Mouse (Mus musculus) gastrocnemius, postnatal 25 days (tissue): ENCODE data around the gene Gm28308. TPM values are rescaled to one million over a fixed set of nuclear protein-coding genes. Genes with fewer than 3 reads are reported as not detected.
A peak's percentile ranks its signal among the peaks of the same experiment; 100 is the strongest.

Experiments
- DNase-seq: peaks from one replicate; pipeline ENCODE4 v3.0.0; 2022
- total RNA-seq, 2 experiments: library from RNA; stranded (reverse); gene quantifications; 1 replicate in 1 of 2; 2 replicates in 1 of 2; pipeline ENCODE4 v1.2.3; 2021

Gene Gm28308
- total RNA-seq, 2 experiments from 2014 or later = 0.46 TPM; not detected in 1

DNA sequence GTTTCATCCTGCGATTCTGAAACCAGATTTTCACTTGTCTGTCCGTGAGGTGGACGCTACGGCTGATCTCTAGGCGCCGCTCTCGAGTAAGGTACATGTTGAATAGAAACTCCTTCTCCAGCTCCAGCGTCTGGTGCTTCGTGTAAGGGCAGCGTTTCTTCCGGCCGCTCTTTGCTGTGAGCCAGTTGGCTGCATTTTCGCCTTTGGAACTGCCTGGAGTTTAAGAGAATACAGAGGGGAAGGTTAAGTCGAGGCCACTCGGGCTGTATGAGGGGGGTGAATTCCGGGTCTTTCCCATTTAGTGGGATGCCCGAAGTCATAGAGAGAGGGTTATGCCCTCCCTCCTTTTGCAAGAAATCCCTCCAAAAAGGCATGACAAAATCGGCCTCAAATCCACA is 19.4 kb upstream of the Gm28308 start:
- DNase-seq = peak; percentile 62

DNA sequence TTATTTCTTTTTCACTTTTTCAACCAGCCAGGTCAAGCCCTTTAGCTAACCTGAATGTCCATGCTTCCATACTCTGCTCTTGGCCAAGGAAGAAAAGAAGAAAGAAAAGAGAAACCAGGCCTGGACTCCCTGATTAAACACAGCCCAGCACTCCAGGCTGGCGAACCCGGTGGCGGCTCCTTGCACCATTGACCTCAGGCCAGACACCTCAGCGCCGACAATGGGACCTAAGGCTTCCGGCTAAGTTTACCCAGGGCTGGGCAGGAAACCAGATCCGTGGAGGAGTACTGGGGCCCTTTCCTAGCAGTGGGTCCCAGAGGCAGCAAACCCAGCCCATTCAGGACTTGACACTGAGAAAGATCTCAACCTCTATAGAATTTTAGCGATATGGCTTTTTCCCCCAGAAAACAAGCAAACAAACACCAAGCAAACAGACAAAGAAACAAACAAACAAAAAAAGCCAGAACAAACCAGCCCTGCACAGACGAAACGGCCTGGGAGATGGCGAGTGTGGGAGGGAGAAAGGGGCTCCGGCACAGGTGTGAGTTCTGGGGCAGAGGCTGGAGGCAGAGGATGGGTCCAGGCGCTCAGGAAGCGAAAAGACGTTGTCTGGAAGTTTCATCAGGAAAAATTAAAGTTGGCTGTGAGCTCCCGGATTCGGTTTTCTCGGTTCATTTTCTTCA is 18.9 kb upstream of the Gm28308 start:
- peak; percentile 20 for DNase-seq

- DNase-seq = peak; percentile 49
Measured at GRCm38 (mm10) chr6:52230516-52231165, 17.5 kb upstream of the Gm28308 start, which contains the start of gene Hoxa9. Gene Hoxa9 (minus strand): TSS chr6:52231089.

DNA sequence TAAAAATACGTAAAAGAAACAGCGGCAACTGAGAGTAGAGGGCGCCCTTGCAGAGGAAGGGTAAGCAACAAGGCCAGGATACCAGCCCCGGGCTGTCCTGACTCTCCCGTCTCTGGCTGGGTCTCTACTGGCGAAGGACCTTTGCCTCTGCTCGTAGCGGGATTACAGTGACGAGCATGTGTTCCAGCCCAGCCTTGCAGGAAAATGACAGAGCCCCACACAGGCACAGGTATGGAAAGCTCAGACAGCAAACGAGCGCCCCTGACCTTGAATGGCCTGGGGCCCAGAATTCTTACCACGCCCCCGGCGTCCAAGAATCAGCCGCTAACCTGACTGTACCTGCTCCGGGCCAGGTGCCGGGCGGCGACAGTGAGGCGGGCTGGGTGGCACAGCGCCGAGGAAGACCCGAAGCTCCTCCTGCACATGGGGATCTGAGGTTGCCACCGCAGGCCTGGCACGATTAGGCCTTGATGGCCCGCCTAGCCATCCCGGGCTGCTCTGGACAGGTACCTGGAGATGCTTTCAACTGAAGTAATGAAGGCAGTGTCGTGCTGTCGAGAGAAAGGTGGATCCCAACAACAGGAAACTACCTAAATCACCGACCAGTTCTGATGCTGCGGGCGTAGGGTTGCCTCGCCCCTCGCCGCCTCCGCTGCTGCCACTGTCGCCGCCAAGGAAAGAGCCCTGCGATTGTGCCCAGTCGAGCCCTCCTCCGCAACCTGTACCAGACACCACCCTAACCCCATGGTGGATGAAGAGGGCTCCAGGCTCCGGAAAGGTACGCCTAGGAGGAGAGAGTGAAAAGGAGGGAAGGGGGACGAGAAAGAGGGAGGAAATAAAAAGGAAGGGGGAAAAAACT is 16.6 kb upstream of the Gm28308 start:
- DNase-seq = peak; percentile 51

DNA sequence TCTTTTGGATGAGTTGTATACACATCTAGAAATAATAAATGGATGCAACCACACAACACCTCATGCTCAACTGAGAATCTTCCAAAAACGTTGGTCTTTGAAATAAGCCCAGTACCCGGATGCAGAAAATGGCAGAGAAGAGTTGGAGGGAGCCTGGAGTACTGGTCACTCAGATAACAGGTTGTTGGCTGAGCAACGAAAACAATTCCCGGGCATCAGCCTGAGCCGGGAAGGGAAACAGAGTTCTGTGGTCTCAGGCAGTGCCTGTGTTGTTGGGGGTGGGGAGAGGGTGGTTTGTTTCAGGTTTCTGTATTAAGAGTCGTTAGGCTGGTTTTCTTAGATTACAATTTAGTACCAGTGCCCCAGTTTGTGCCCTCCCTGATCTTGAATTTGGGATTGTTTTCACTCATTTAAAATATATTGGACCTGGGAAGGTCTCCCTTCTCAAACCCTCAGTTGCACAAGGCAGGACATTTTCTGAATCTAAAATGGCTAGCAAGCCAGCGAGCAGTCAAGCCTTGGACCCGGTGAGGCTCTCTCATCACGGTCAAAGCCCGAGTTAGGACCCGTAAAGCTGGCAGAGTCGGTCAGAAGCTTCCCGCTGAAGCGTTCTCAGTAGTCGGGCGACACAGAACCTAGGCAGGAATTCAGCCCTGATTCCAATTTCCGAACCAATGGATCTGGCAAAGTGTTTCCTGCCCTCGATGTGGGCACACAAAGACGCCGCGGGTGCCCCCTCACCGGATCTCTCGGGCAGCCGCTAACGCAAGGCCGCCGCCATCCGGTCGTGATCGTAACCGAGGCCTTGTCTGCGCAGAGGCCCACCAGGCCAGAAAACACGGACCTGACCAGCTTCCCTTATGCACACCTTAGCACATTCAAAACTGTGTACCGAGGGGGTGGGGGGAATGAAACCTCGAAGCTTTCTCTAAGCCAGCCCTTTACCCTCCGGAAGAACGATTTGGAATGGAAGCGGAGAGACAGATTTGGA is 15.6 kb upstream of the Gm28308 start:
- DNase-seq = no peak

- no peak for DNase-seq
Measured at GRCm38 (mm10) chr6:52227470-52228222, 14.5 kb upstream of the Gm28308 start.

- DNase-seq = no peak
Measured at GRCm38 (mm10) chr6:52226569-52227257, 13.6 kb upstream of the Gm28308 start.

- peak; percentile 85 for DNase-seq
Measured at GRCm38 (mm10) chr6:52225612-52226568, 12.8 kb upstream of the Gm28308 start.

- DNase-seq = peak; percentile 6
Measured at GRCm38 (mm10) chr6:52224895-52225611, 11.9 kb upstream of the Gm28308 start.

DNA sequence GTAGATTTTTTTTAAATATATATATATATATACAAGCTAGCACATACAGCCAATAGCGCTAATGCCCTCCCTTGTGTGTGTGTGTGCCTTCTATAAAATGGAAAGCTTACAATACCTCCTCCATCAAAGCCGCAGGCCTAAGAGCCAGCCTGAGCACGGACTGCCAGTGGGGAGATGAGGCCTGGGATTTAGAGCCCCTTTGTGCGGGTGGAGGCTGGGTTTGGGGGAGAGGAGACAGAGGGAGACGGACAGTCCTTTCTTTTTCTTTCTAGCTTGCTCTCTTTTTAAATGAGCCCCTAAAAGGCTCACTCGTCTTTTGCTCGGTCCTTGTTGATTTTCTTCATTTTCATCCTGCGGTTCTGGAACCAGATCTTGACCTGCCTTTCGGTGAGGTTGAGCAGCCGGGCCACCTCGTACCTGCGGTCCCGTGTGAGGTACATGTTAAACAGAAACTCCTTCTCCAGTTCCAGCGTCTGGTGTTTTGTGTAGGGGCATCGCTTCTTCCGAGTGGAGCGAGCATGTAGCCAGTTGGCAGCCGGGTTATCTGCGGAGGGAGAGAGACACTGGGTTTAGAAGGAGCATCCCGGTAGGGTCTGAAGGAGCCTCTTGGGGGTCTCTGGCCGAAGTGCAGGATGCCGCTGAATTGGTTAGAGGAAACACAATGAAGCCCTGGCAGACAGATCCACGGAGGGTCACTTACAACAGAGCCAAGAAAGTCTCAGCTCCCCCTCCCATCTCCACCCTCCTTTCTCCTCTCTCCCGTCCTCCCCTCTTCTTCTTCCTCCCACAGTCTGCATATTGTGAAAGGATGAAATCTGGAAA is 11.0 kb upstream of the Gm28308 start:
- peak; percentile 8 for DNase-seq

DNA sequence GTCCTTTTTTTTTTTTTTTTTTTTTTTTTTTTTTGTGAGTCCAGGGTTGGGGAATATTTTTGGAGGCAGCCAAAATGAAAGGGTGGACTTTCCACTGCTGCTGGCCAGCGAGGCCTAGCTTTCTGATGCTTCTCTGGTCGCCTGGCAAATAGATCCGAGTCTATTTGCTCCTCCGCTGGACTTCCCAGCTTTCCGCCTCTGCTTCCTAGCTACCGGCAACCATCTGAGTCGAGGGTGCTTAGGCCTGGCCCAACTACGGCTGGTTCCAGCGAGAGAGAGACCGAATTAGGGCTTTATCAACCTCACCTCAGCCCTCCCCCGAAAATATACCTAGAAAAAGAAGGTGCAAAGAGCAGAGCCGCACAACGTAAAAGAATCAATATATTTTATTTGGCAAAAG is 9.6 kb upstream of the Gm28308 start:
- DNase-seq = peak; percentile 11

DNA sequence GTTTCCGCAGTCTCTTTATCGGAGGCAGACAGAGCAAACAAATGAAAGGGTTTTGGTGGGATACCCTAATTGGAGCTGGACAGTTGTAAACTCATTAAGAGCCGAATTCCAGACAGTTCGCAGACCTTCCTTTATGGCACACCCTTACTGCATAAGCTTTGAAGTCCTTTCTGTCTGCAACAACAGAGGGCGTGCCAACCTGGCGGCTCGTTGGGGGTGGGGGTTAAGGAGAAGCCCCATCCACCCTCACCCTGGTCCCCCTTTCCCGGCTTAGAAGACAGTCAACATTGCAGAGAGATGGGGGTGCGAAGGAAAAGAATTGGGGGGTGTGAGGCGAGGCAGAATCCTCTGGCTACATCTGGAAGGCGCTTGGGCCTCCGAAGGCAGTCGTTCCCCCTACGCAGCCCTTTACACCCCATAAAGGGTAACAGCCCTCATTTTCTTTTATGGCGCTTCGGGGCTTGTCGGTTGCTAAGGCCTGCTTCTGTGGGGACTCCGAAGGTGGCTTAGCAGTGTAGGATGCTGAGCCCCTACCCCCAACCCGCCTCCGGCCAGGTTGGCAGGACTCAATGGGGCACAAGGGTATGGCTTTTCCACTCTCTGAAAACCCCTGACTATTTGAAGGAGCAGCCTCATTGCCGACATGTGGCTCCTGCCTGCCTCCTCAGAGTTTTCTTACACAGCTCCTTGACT is 9.0 kb upstream of the Gm28308 start:
- DNase-seq = no peak

DNA sequence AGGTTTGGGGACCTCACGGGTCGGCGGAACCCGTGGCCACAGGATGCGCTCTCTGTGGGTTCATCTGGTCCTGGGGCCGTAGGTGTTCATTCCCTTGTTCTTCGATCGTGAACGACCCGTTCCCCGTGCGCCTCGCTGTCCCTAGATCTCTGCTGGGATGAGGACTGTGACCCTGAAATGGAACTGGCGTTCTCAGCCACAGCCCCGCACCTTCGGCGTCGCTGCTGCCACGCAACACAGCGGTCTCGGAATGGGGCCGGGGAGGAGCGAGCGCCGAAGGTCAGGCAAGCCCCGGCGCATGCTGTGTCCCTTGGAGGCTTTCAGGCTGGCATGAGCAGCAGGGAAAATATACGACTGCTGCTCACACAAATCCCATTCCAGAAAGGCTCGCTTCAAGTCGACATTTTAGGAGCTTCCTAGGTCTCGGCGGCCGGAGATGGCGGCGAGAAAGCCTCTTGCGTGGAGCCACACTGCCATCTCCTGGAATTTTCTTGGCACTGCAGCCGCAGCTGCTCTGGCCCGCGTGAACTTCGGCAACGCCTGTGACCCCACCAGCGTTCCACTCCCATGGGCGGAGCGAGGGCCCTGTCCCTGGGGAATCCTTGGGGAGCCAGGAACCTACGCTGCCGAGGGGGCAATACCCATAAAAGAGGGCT is 8.3 kb upstream of the Gm28308 start, which contains the start of gene Hoxa7:
TSS of gene Hoxa7 (minus strand) at position 518 of the 656 bp plus-strand sequence.
- DNase-seq = peak; percentile 88

DNA sequence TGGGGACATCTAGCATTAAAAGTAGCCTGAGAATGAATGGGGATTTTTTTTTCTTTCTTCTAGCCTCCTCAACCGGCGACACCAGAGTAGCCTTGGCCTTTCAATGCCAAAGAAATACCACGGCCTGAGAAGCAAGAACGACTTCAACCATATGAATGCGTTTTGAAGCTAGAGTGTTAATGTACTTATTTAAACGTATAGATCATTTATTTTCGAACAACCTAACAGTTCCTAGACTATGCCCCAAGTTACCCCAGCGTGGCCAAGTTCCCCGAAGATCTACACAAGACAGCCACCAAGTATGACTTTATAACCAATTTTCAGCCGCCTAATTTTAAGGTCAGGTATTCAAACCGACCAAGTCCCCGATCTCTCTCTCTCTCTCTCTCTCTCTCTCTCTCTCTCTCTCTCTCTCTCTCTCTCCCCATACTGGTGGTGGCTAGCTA is 7.7 kb upstream of the Gm28308 start:
- DNase-seq = no peak

DNA sequence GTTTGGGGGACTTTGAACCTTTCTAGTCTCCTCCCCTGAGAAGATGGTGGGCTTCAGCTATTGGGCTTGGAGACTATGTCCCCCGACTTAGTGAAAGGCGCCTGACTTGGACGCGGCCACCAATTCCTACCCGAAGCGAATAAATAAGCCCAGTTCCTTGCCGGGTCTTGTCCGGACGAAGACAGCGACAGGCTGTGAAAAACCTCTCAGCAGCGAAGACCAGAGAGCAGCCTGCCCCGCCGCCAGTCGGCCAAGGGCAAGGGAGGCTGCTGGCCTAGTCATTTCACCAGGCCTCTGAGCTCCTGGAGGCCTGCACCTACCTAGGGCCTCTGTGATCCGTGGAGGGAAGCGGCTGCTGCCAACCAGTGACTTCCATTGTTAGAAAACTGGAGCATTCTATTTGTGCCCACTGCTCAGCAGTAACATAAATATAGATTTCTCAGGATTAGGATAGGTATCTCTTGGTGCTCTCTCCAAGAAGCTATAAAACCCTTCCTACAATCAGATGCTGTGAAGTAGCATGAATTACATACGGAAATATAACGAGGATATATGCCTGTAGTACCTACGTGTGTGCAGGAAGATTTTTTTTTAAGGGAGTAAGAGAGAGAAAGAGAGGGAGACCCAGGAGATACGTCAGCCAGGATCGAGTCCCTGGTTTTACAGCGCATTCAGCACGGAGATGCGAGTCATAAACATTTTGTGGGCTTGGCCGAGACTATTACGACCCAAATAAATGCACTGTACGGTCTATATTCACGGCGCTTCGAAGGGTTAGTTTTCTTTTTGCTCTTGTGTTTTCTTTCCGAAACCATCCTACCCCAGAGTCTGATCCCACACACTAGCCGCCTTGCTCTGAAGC is 7.1 kb upstream of the Gm28308 start:
- DNase-seq = no peak
